Mouse (Mus musculus) naive thymus-derived CD4-positive, alpha-beta T cell, adult 5 months (primary cell): ENCODE measurements around the gene Olfr186. TPM values are rescaled to one million over a fixed set of nuclear protein-coding genes. Genes with fewer than 3 reads are reported as not detected.

Experiments
- polyA plus RNA-seq: library from polyadenylated mRNA; unstranded; fragments of 100-300 nt; shearing (Covaris generic); gene quantifications from one replicate; pipeline ENCODE4 v1.2.1, GENCODE M21; 2017

Olfr186 gene
- not detected for polyA plus RNA-seq

DNA sequence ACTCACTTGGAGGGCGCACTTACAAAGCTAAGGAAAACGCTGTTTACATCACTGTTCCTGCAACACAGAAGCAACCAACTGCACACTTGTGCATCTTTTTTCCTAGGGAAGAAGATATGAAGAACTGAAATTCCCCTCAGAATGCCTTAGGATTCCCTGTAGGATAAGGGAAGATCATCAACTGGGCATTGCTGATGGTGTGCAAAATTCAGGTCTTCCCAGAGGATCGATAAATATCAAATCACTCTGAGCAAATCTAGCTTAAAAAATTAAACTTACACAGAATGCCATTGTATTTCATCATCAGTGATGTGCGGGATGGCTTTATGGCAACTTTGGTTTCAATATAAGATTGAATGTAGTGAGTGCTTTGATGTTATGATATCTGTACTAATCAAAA lies at the start of gene Olfr186:
Gene Olfr186, minus strand, starts transcription at position 101 of the 400 bp plus-strand sequence.

DNA sequence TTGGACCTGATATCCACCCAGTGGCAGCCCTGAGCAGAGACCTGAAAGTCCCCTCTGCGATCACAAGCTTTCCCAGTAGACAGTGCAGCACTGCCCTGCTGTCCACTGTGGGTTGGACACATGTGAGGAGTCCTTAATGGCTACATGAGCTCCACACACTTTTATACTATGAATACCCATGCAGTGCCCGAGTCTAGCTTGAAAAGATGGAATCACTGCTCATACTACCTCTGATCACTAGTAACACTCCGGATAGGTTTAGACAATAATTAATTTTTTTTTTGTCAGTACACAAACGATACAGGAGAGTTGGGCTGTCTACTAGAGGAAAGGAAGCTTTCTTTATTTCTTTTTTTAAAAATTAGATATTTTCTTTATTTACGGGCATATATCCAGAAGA lies 47.8 kb upstream of the Olfr186 start, which contains the start of gene Olfr190:
Gene Olfr190, minus strand, starts transcription at position 101 of the 400 bp plus-strand sequence.

GRCm38 (mm10) chr16:59039710-59040109 lies 9.6 kb upstream of the Olfr186 start, which contains the start of gene Olfr187:
TSS of gene Olfr187 (minus strand) at chr16:59039767.

DNA sequence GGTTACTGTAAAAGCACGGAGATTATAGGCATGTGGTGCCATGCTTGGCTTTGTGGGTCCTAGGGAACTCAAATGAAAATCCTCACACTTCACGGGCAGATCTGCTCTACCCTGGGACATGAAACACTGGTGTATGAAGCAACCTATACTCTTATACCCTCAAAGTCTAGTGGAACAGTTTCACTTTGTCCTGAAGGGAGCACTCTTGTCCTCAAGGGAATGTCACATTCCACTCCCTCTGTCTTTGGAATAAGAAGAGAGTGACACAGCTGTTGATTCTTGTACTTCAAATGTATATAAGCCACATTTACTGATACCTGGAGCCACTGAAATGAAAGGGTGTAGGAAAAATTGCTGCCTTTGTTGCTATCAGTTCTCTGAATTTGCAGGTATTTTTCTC lies 35.0 kb downstream of the Olfr186 start, which contains the start of gene Olfr183:
Gene Olfr183, plus strand, starts transcription at position 301 of the 400 bp plus-strand sequence.

Other genes starting within 250 kb of the Olfr186 start
- gene Olfr173, start 230.0 kb downstream of the Olfr186 start, polyA plus RNA-seq = 0.29 TPM
- gene Olfr175-ps1, start 203.5 kb downstream of the Olfr186 start, polyA plus RNA-seq = not detected
- not detected for gene Olfr177, start 155.5 kb downstream of the Olfr186 start, polyA plus RNA-seq
- gene Olfr178, start 138.2 kb downstream of the Olfr186 start, polyA plus RNA-seq = not detected
- gene Olfr181, start 101.5 kb downstream of the Olfr186 start, polyA plus RNA-seq = not detected
- gene Olfr180, start 100.9 kb downstream of the Olfr186 start, polyA plus RNA-seq = not detected
- 0.15 TPM for gene Olfr183, start 34.9 kb downstream of the Olfr186 start, polyA plus RNA-seq
- not detected for gene Olfr187, start 9.5 kb upstream of the Olfr186 start, polyA plus RNA-seq
- gene Olfr190, start 47.7 kb upstream of the Olfr186 start, polyA plus RNA-seq = 0.15 TPM
- not detected for gene Olfr191, start 59.5 kb upstream of the Olfr186 start, polyA plus RNA-seq
- gene Olfr193, start 81.6 kb upstream of the Olfr186 start, polyA plus RNA-seq = not detected
- not detected for gene Olfr194, start 90.8 kb upstream of the Olfr186 start, polyA plus RNA-seq
- gene Olfr195, start 116.8 kb upstream of the Olfr186 start, polyA plus RNA-seq = not detected
- 0.67 TPM for gene Olfr196, start 140.2 kb upstream of the Olfr186 start, polyA plus RNA-seq
- gene Olfr198, start 173.2 kb upstream of the Olfr186 start, polyA plus RNA-seq = not detected
- gene Olfr199, start 189.5 kb upstream of the Olfr186 start, polyA plus RNA-seq = not detected
- gene Olfr201, start 242.3 kb upstream of the Olfr186 start, polyA plus RNA-seq = not detected